Mouse (Mus musculus) cortical plate, adult 2 months (tissue): Measurements from ENCODE around the gene Borcs6.

Experiments
- CTCF ChIP-seq: fragments of 200-500 bp; IDR thresholded peaks from 2 replicates; pipeline ENCODE4 v1.5.1; 2011; ENCODE audit warnings: mild to moderate bottlenecking, control low read depth, low read length; ENCODE audit not compliant: insufficient read depth; ENCODE audit errors: extremely low read depth
- POLR2A ChIP-seq: fragments of 200-500 bp; IDR thresholded peaks from 2 replicates; pipeline ENCODE4 v1.6.1; 2011; ENCODE audit warnings: mild to moderate bottlenecking, low read length, control low read depth; ENCODE audit not compliant: insufficient read depth; ENCODE audit errors: extremely low read depth

GRCm38 (mm10) chr11:69098039-69098761 lies 38.7 kb downstream of the Borcs6 start:
- TF ChIP-seq CTCF = no peak
- no peak for TF ChIP-seq POLR2A
